Mouse (Mus musculus): Measurements from ENCODE around the gene Lrrc45.
"Not testable (repeated sequence)": the region's sequence is repeated elsewhere in the genome, so short reads cannot be mapped to it uniquely, and the experiment has no call there.

Gene Lrrc45

GRCm38 (mm10) chr11:120763121-120763999 is 49.6 kb downstream of the Lrrc45 start:
- not testable (repeated sequence) for DNase-seq (ENCODE audit: low read depth in 1 of 2, low spot score in 2 of 2)

- not testable (repeated sequence) for DNase-seq (ENCODE audit: low read depth in 1 of 2, low spot score in 2 of 2)
Observed at GRCm38 (mm10) chr11:120767023-120767422, 53.3 kb downstream of the Lrrc45 start.

GRCm38 (mm10) chr11:120768206-120768605 is 54.5 kb downstream of the Lrrc45 start:
- no peak for DNase-seq (ENCODE audit: low read depth in 1 of 2, low spot score in 2 of 2)

Measured in monocyte, adult 2 months (primary cell).